ENCODE assay signal across 25 mouse cellular contexts in genomic region chr4:98569904-98570303, GRCm38 (mm10).
DNase-seq lines count a peak whose midpoint lies in the region; ATAC-seq lines count a peak whose summit lies in the region.
"Had no signal": no experiment of that assay in that cellular context is flagged by ENCODE, and none has a peak within 500 bp of the region (broad histone marks: within the 10 kb centered on the region; RNA-seq: fewer than 3 reads in every experiment).

No protein-coding gene starts in this region.

- no peaks in the 10 kb centered on the region for H3K36me3 ChIP-seq in liver, embryonic 12.5 days
- no peaks in the 10 kb centered on the region for H3K36me3 ChIP-seq in midbrain, embryonic 11.5 days (ENCODE audit: control insufficient read depth, insufficient read depth, low read length)
- no peaks in the 10 kb centered on the region for H3K36me3 ChIP-seq in midbrain, embryonic 16.5 days (ENCODE audit: control insufficient read depth, insufficient read depth, low read length)
- H3K36me3 ChIP-seq: forebrain, embryonic 10.5 days; hindbrain, embryonic 10.5 days; intestine, embryonic 15.5 days; liver, embryonic 13.5 days; midbrain, embryonic 10.5 days; neural tube, embryonic 15.5 days had no signal

- no peak overlapping the region for H3K4me2 ChIP-seq in liver, embryonic 12.5 days
- H3K4me2 ChIP-seq in midbrain, embryonic 11.5 days: no peak overlapping the region
- no peak overlapping the region for H3K4me2 ChIP-seq in midbrain, embryonic 16.5 days (ENCODE audit: low read length)
- H3K4me2 ChIP-seq: heart, embryonic 11.5 days; intestine, embryonic 15.5 days; liver, embryonic 13.5 days; neural tube, embryonic 15.5 days had no signal

- no peak overlapping the region for H3K4me3 ChIP-seq in liver, embryonic 12.5 days
- no peak overlapping the region for H3K4me3 ChIP-seq in midbrain, embryonic 11.5 days (ENCODE audit: low read depth, low read length)
- no peak overlapping the region for H3K4me3 ChIP-seq in midbrain, embryonic 16.5 days (ENCODE audit: low read depth, low read length)
- H3K4me3 ChIP-seq: forebrain, embryonic 10.5 days; hindbrain, embryonic 10.5 days; intestine, embryonic 15.5 days; layer of hippocampus, adult 2 months; liver, embryonic 13.5 days; midbrain, embryonic 10.5 days; neural tube, embryonic 15.5 days had no signal

- ATAC-seq in liver, embryonic 12.5 days: 0 out of 2 replicates have a peak, but pooled peaks have one; percentile 15
- no peak for ATAC-seq in midbrain, embryonic 11.5 days (ENCODE audit: low FRiP score)
- ATAC-seq in midbrain, embryonic 16.5 days: no peak
- ATAC-seq in megakaryocyte, adult 5-6 weeks (ENCODE audit: poor library complexity, severe bottlenecking): no peak
- ATAC-seq: forebrain, embryonic 16.5 days; hindbrain, embryonic 16.5 days; intestine, embryonic 15.5 days had no signal

- DNase-seq in liver: no peak
- peak; percentile 35 for DNase-seq in midbrain, embryonic 11.5 days (ENCODE audit: low spot score, missing footprints)
- peak; percentile 15 for DNase-seq in lung, postnatal 36 days
- DNase-seq in spleen, adult 18-20 months: no peak
- DNase-seq: adrenal gland, adult 8-10 months; cerebellum, adult 18-20 months; cerebellum, postnatal 14 days; gastrocnemius, postnatal 10 days; kidney, postnatal 14 days; liver, embryonic 13.5 days; right cerebral cortex, adult 18-20 months; thymus, postnatal 14 days had no signal

- no peak overlapping the region for H3K9ac ChIP-seq in liver, embryonic 12.5 days
- H3K9ac ChIP-seq in midbrain, embryonic 11.5 days (ENCODE audit: low read length): no peak overlapping the region
- no peak overlapping the region for H3K9ac ChIP-seq in midbrain, embryonic 16.5 days (ENCODE audit: low read depth, low read length)
- H3K9ac ChIP-seq: intestine, embryonic 15.5 days; liver, embryonic 13.5 days; neural tube, embryonic 15.5 days had no signal

- H3K27ac ChIP-seq in liver, embryonic 12.5 days: no peak overlapping the region
- H3K27ac ChIP-seq in midbrain, embryonic 11.5 days (ENCODE audit: low read depth, low read length): no peak overlapping the region
- no peak overlapping the region for H3K27ac ChIP-seq in midbrain, embryonic 16.5 days (ENCODE audit: low read length)
- H3K27ac ChIP-seq: forebrain, embryonic 10.5 days; hindbrain, embryonic 10.5 days; intestine, embryonic 15.5 days; layer of hippocampus, adult 2 months; liver, embryonic 13.5 days; macrophage; midbrain, embryonic 10.5 days; neural tube, embryonic 15.5 days had no signal

- H3K27me3 ChIP-seq in liver, embryonic 12.5 days (replicated peaks): no peaks in the 10 kb centered on the region
- H3K27me3 ChIP-seq in midbrain, embryonic 11.5 days (ENCODE audit: control insufficient read depth, insufficient read depth, low read length): no peaks in the 10 kb centered on the region
- no peaks in the 10 kb centered on the region for H3K27me3 ChIP-seq in midbrain, embryonic 16.5 days (ENCODE audit: control insufficient read depth, insufficient read depth, low read depth, low read length)
- H3K27me3 ChIP-seq: intestine, embryonic 15.5 days; liver, embryonic 13.5 days; neural tube, embryonic 15.5 days had no signal

- WGBS in liver, embryonic 12.5 days (ENCODE audit: insufficient replicate concordance): 41% methylated on average over 4 of the region's 4 CpGs
- WGBS in midbrain, embryonic 11.5 days: 36% methylated on average over 4 of the region's 4 CpGs
- 38% methylated on average over 4 of the region's 4 CpGs for WGBS in midbrain, embryonic 16.5 days

- H3K4me1 ChIP-seq in liver, embryonic 12.5 days: no peaks in the 10 kb centered on the region
- H3K4me1 ChIP-seq in midbrain, embryonic 11.5 days (ENCODE audit: control insufficient read depth, insufficient read depth, low read length): no peaks in the 10 kb centered on the region
- no peaks in the 10 kb centered on the region for H3K4me1 ChIP-seq in midbrain, embryonic 16.5 days (ENCODE audit: control insufficient read depth, insufficient read depth, low read length)
- H3K4me1 ChIP-seq: hindbrain, embryonic 10.5 days; intestine, embryonic 15.5 days; liver, embryonic 13.5 days; neural tube, embryonic 15.5 days had no signal

- H3K9me3 ChIP-seq in liver, embryonic 12.5 days (replicated peaks): no peaks in the 10 kb centered on the region
- no peaks in the 10 kb centered on the region for H3K9me3 ChIP-seq in midbrain, embryonic 11.5 days (ENCODE audit: control insufficient read depth, low read length)
- no peaks in the 10 kb centered on the region for H3K9me3 ChIP-seq in midbrain, embryonic 16.5 days (replicated peaks; ENCODE audit: control insufficient read depth, low read length, poor library complexity, severe bottlenecking)
- H3K9me3 ChIP-seq: intestine, embryonic 15.5 days; liver, embryonic 13.5 days had no signal

Comparison
In these comparisons a context has a peak if more than half of its experiments do, and no peak if none do; other contexts are left out.
1. DNase-seq: peak in midbrain, embryonic 11.5 days (single experiment) and lung, postnatal 36 days (single experiment); none in liver (single experiment) and spleen, adult 18-20 months (0 of 2).